In genomic region chr7:44588338-44588737, GRCm38 (mm10) we compare ENCODE assay signal across 8 mouse cellular contexts. TPM values are rescaled to one million over a fixed set of nuclear protein-coding genes. Genes with fewer than 3 reads are reported as not detected.
A peak's percentile ranks its signal among the peaks of the same experiment; 100 is the strongest.
DNase-seq lines count a peak whose midpoint lies in the region; ATAC-seq lines count a peak whose summit lies in the region.

No protein-coding gene starts in this region.

- no peak overlapping the region for H3K9ac ChIP-seq in heart, embryonic 11.5 days (ENCODE audit: low read depth, low read length)

- no peak for ATAC-seq in heart, embryonic 11.5 days (replicated peaks; ENCODE audit: insufficient number of reproducible peaks, low FRiP score, low TSS enrichment)

- H3K4me3 ChIP-seq in heart, embryonic 11.5 days (ENCODE audit: low read depth, low read length), result peak overlapping the region; percentile 40
- peak overlapping the region; percentile 67 for H3K4me3 ChIP-seq in hindbrain, embryonic 10.5 days

- no peaks in the 10 kb centered on the region for H3K36me3 ChIP-seq in heart, embryonic 11.5 days (ENCODE audit: control insufficient read depth, insufficient read depth, low read length)
- H3K36me3 ChIP-seq in hindbrain, embryonic 10.5 days, result no peaks in the 10 kb centered on the region

- 11% methylated on average over 12 of the region's 12 CpGs for WGBS in heart, embryonic 11.5 days (ENCODE audit: insufficient replicate concordance)
- 12% methylated on average over 12 of the region's 12 CpGs for WGBS in hindbrain, embryonic 10.5 days

- H3K4me2 ChIP-seq in heart, embryonic 11.5 days, result peak overlapping the region; percentile 67

- no peak for DNase-seq in heart, postnatal 14 days
- peak; percentile 37 for DNase-seq in R1 (ENCODE audit: low read depth, low spot score)
- no peak for DNase-seq in hindbrain, embryonic 10.5 days (ENCODE audit: low spot score)
- peak; percentile 31 for DNase-seq in lung, postnatal 36 days
- no peak for DNase-seq in adrenal gland, postnatal 14 days
- no peak for DNase-seq in layer of hippocampus, postnatal 14 days (ENCODE audit: low spot score in 2 of 2)
- DNase-seq in thymus, postnatal 25 days, result no peak

- H3K4me1 ChIP-seq in heart, embryonic 11.5 days (ENCODE audit: control insufficient read depth, insufficient read depth, low read length), result peaks cover 9% of the 10 kb centered on the region
- H3K4me1 ChIP-seq in hindbrain, embryonic 10.5 days (replicated peaks), result peaks cover 66% of the 10 kb centered on the region

- peaks cover 83% of the 10 kb centered on the region for H3K27me3 ChIP-seq in heart, embryonic 11.5 days (ENCODE audit: control insufficient read depth, insufficient read depth, low read length)
- peaks cover 82% of the 10 kb centered on the region for H3K27me3 ChIP-seq in hindbrain, embryonic 10.5 days (ENCODE audit: insufficient read depth, poor library complexity, severe bottlenecking)

- H3K9me3 ChIP-seq in heart, embryonic 11.5 days (replicated peaks; ENCODE audit: control insufficient read depth, low read length), result no peaks in the 10 kb centered on the region
- 0 out of 2 replicates have a peak, but pooled peaks cover 3% of the 10 kb centered on the region for H3K9me3 ChIP-seq in hindbrain, embryonic 10.5 days

- intact Hi-C loops in heart, postnatal 14 days (cut with DNase I), result no loop called here

- no peak overlapping the region for H3K27ac ChIP-seq in heart, embryonic 11.5 days (ENCODE audit: low read depth, low read length)
- H3K27ac ChIP-seq in hindbrain, embryonic 10.5 days, result peak overlapping the region; percentile 73

RNA-seq across cellular contexts. Expression of gene Kcnc3, which starts 2.1 kb away (rescaled TPM):
- polyA plus RNA-seq in heart, embryonic 11.5 days (2014; fragmentation: Nextera tagmentation; extraction: Ambion mirVana), result 0.07 and 0.23 TPM in 2 replicates
- total RNA-seq in heart, postnatal 14 days (2021), result 1 to 10 TPM; 1.3 to 1.5 TPM
- polyA plus RNA-seq in hindbrain, embryonic 10.5 days (2016; fragmentation: Nextera tagmentation; extraction: Ambion mirVana), result 1.3 and 1.5 TPM in 2 replicates
- 5.5 and 6.8 TPM in 2 replicates for total RNA-seq in adrenal gland, postnatal 14 days (2021)
- 100 to 1,000 TPM; 146 to 149 TPM for total RNA-seq in layer of hippocampus, postnatal 14 days (2021)

RNA-seq across cellular contexts. Expression of gene Napsa, which starts 16.2 kb away (rescaled TPM):
- polyA plus RNA-seq in heart, embryonic 11.5 days (2014; fragmentation: Nextera tagmentation; extraction: Ambion mirVana), result 0.70 TPM in 1 of 2 replicates, not detected in the other
- under 1 TPM; 0.46 to 0.60 TPM for total RNA-seq in heart, postnatal 14 days (2021)
- polyA plus RNA-seq in hindbrain, embryonic 10.5 days (2016; fragmentation: Nextera tagmentation; extraction: Ambion mirVana), result 0.38 and 0.86 TPM in 2 replicates
- 2.0 and 10.4 TPM in 2 replicates for total RNA-seq in adrenal gland, postnatal 14 days (2021)
- total RNA-seq in layer of hippocampus, postnatal 14 days (2021), result under 1 TPM in 1 of 2 experiments, not detected in 1; 0.30 TPM

RNA-seq across cellular contexts. Expression of gene Nr1h2, which starts 34.6 kb away (rescaled TPM):
- polyA plus RNA-seq in heart, embryonic 11.5 days (2014; fragmentation: Nextera tagmentation; extraction: Ambion mirVana), result 48.5 and 53.4 TPM in 2 replicates
- 10 to 100 TPM; 49.1 to 53.5 TPM for total RNA-seq in heart, postnatal 14 days (2021)
- 83.2 and 94.9 TPM in 2 replicates for polyA plus RNA-seq in hindbrain, embryonic 10.5 days (2016; fragmentation: Nextera tagmentation; extraction: Ambion mirVana)
- 105 and 114 TPM in 2 replicates for total RNA-seq in adrenal gland, postnatal 14 days (2021)
- total RNA-seq in layer of hippocampus, postnatal 14 days (2021), result 10 to 100 TPM; 58.7 to 63.2 TPM

RNA-seq across cellular contexts. Expression of gene Pold1, which starts 39.7 kb away (rescaled TPM):
- polyA plus RNA-seq in heart, embryonic 11.5 days (2014; fragmentation: Nextera tagmentation; extraction: Ambion mirVana), result 40.1 and 43.1 TPM in 2 replicates
- 10 to 100 TPM; 14.5 to 16.0 TPM for total RNA-seq in heart, postnatal 14 days (2021)
- 133 and 161 TPM in 2 replicates for polyA plus RNA-seq in hindbrain, embryonic 10.5 days (2016; fragmentation: Nextera tagmentation; extraction: Ambion mirVana)
- 17.5 and 28.0 TPM in 2 replicates for total RNA-seq in adrenal gland, postnatal 14 days (2021)
- 1 to 10 TPM; 5.8 to 8.8 TPM for total RNA-seq in layer of hippocampus, postnatal 14 days (2021)

RNA-seq across cellular contexts. Expression of gene Spib, which starts 56.5 kb away (rescaled TPM):
- not detected in 2 replicates for polyA plus RNA-seq in heart, embryonic 11.5 days (2014; fragmentation: Nextera tagmentation; extraction: Ambion mirVana)
- 1 to 10 TPM in 1 of 2 experiments, under 1 TPM in 1; 0.65 to 1.1 TPM for total RNA-seq in heart, postnatal 14 days (2021)
- 0.09 TPM in 1 of 2 replicates, not detected in the other for polyA plus RNA-seq in hindbrain, embryonic 10.5 days (2016; fragmentation: Nextera tagmentation; extraction: Ambion mirVana)
- total RNA-seq in adrenal gland, postnatal 14 days (2021), result 3.4 and 15.4 TPM in 2 replicates
- total RNA-seq in layer of hippocampus, postnatal 14 days (2021), result not detected

Comparison
In these comparisons a context has a peak if more than half of its experiments do, and no peak if none do; other contexts are left out.
1. DNase-seq: peak in R1 (single experiment) and lung, postnatal 36 days (single experiment); none in heart, postnatal 14 days (0 of 2), hindbrain, embryonic 10.5 days (single experiment), adrenal gland, postnatal 14 days (single experiment), layer of hippocampus, postnatal 14 days (0 of 2) and thymus, postnatal 25 days (single experiment).
2. RNA of gene Kcnc3, which starts 2.1 kb away (total RNA-seq): 146 to 149 TPM in layer of hippocampus, postnatal 14 days; 5.5 to 6.8 TPM in adrenal gland, postnatal 14 days and 1.3 to 1.5 TPM in heart, postnatal 14 days; every median in the first group is over 10 times any median in the second.